Mouse (Mus musculus): ENCODE results near the gene Hdgf.

The Hdgf gene

GRCm38 (mm10) chr3:87910573-87911141 lies 4.5 kb downstream of the Hdgf start:
- DNase-seq = peak; percentile 19 to 42

GRCm38 (mm10) chr3:87913491-87913890 lies 7.4 kb downstream of the Hdgf start:
- no peak for DNase-seq

GRCm38 (mm10) chr3:87913891-87914290 lies 7.8 kb downstream of the Hdgf start:
- no peak for DNase-seq

- DNase-seq = no peak
Measured at GRCm38 (mm10) chr3:87916990-87917389, 10.9 kb downstream of the Hdgf start.

GRCm38 (mm10) chr3:87918551-87918950 lies 12.4 kb downstream of the Hdgf start:
- DNase-seq = no peak

- peak; percentile 54 to 63 for DNase-seq
Measured at GRCm38 (mm10) chr3:87919336-87920108, 13.4 kb downstream of the Hdgf start, which contains the start of gene Mrpl24. TSS of gene Mrpl24 (plus strand) at chr3:87919506.

- DNase-seq = no peak
Measured at GRCm38 (mm10) chr3:87920270-87920943, 14.3 kb downstream of the Hdgf start.

GRCm38 (mm10) chr3:87924996-87925395 lies 18.9 kb downstream of the Hdgf start:
- no peak for DNase-seq

- DNase-seq = no peak
Measured at GRCm38 (mm10) chr3:87927452-87927851, 21.3 kb downstream of the Hdgf start.

GRCm38 (mm10) chr3:87929341-87930077 lies 23.4 kb downstream of the Hdgf start:
- DNase-seq = no peak

- DNase-seq = peak; percentile 93 to 96
Measured at GRCm38 (mm10) chr3:87930078-87930795, 24.1 kb downstream of the Hdgf start, which contains the start of the genes Isg20l2 and Rrnad1. TSS of gene Isg20l2 (plus strand) at chr3:87930314. TSS of gene Rrnad1 (minus strand) at chr3:87930717.

GRCm38 (mm10) chr3:87934026-87934425 lies 27.9 kb downstream of the Hdgf start:
- DNase-seq = no peak

GRCm38 (mm10) chr3:87934501-87934900 lies 28.4 kb downstream of the Hdgf start:
- DNase-seq = no peak

GRCm38 (mm10) chr3:87935201-87935600 lies 29.1 kb downstream of the Hdgf start:
- DNase-seq = no peak

- peak; percentile 59 to 61 for DNase-seq
Measured at GRCm38 (mm10) chr3:87935776-87936175, 29.7 kb downstream of the Hdgf start.

GRCm38 (mm10) chr3:87940611-87941010 lies 34.5 kb downstream of the Hdgf start:
- DNase-seq = no peak

GRCm38 (mm10) chr3:87942471-87942870 lies 36.4 kb downstream of the Hdgf start:
- no peak for DNase-seq

- DNase-seq = no peak
Measured at GRCm38 (mm10) chr3:87943586-87943985, 37.5 kb downstream of the Hdgf start.

- no peak for DNase-seq
Measured at GRCm38 (mm10) chr3:87944838-87945600, 38.9 kb downstream of the Hdgf start.

GRCm38 (mm10) chr3:87945781-87946540 lies 39.8 kb downstream of the Hdgf start:
- DNase-seq = no peak

GRCm38 (mm10) chr3:87946541-87946860 lies 40.4 kb downstream of the Hdgf start:
- DNase-seq = no peak

All from thymus, postnatal 36 days (tissue).